Mouse (Mus musculus): ENCODE measurements around the gene Prmt6. TPM values are rescaled to one million over a fixed set of nuclear protein-coding genes. Genes with fewer than 3 reads are reported as not detected.

Prmt6 gene
- total RNA-seq (2021), result 1 to 10 TPM; 3.7 to 3.9 TPM

DNA sequence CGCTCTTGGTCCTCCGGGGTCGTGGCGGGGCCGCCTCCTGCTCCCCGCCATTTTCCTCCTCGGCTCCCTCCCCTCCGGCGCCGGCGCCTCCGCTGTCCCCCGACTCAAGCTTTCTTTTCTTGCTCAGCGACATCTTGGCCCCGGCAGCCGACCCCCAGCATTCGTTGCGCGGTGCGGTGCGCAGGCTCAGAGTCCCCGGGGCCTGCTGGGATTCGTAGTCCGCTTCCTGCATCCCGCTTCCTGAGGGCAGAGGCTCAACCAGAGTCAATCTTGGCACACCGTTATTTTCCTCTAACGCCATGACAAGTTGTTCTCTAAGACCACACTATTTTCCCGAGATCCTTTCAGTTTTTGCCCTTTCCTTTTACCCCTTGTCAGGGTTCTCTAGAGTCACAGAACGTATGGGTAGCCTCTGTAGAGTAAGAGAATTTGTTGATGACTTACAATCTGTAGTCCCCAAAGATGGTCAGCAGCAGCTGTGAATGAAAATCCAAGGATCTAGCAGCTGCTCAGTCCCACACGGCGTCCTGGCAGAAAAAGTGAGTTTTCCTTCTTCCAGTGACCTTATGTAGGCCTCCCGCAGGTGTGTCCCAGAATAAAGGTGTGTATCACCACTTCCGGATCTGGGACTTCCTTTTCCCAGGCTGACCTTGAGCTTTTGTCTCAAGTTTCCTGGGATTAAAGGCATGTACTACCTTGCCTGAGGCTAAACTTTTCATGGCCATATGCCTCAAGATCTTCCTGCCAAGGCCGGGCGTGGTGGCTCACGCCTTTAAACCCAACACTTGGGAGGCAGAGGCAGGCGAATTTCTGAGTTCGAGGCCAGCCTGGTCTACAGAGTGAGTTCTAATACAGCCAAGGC is at the start of gene Prmt6:
Prmt6 (minus strand) TSS at position 160 of the 862 bp plus-strand sequence.
- DNase-seq, result peak; percentile 90 to 92
- intact Hi-C loops (cut with DNase I), result no loop called here

DNA sequence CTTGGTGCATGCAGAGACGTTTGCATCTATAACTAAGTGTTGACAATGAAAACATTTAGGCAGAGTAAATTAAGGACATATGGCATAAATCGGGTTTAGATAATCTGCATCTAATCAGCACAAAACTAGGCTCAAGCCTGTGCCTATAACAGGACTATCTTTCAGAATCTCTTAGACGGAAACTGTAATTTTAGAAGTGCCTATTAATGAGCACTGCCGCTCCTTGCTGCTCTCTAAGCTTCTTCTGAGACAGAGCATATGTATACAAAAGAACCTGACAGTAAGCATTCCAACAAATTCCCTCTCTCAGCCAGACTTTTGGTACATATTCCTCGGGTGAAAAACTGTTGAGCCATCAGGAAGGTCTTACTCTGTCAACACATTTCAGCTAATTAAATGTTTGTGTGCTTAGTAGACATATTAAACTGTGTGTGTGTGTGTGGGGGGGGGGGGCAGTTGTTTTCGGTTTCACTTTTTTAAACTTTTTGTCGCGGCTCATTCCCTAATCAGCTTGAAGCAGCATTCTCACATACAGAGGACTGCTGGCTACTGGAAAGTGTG is 39.8 kb upstream of the Prmt6 start:
- no peak for DNase-seq
- intact Hi-C loops (cut with DNase I), result no loop called here

DNA sequence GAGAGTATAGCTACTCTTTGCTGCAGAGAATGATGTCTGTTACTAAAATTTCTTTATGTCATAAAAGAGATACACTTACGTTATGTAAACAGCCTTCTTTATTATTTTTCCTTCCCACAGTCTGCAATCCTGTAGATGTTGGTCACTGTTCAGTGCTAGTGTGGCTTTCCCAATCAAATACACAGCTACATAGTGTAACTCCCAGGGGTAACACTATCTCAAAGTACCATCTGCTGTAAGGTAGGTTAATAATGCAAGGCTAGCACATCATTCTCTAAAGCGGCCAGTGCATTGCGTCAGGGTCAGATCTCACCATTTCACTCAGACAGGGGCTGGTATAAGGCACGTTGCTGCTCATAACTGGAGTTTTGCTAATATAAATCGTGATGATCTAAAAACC is 31.9 kb upstream of the Prmt6 start:
- intact Hi-C loops (cut with DNase I), result no loop called here
- DNase-seq, result no peak

DNA sequence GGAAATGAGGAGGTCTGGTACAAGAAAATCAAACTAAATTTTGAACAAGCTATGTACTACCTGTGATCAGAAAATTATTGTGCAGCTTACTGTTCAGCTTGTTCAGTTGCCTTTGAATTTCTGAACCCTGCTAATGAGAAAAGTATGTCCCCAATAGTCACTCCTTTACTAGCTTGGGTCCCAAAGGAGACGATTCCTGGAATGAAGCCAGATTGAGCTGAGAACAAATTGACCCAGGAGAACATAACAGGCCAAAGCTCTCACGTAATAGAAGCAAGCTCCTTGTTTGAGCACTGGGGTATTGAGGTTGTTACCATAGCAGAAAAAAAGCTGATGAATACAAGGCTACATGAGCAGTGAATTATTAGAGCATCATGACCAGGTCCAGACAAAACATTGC is 17.0 kb upstream of the Prmt6 start:
- intact Hi-C loops (cut with DNase I), result no loop called here
- DNase-seq, result no peak

DNA sequence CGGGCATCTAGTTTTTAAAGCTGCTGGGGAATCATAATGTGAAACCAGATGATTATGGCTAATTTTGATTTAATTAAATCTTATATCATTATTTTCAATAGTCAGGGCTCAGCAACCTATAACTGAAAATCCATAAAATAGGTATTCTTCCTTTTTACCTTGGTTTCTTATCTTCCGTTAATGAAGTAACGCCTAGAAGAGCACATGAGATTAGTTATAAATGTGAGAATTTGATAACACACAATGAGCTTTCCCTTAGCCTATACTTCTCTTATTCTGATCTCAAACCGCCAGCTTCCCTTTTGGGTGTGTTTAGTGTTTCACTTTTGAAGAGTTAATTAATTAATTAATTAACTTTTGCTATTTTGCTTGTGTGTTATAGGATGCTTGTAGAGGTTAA is 2.3 kb upstream of the Prmt6 start:
- intact Hi-C loops (cut with DNase I), result no loop called here
- DNase-seq, result no peak

DNA sequence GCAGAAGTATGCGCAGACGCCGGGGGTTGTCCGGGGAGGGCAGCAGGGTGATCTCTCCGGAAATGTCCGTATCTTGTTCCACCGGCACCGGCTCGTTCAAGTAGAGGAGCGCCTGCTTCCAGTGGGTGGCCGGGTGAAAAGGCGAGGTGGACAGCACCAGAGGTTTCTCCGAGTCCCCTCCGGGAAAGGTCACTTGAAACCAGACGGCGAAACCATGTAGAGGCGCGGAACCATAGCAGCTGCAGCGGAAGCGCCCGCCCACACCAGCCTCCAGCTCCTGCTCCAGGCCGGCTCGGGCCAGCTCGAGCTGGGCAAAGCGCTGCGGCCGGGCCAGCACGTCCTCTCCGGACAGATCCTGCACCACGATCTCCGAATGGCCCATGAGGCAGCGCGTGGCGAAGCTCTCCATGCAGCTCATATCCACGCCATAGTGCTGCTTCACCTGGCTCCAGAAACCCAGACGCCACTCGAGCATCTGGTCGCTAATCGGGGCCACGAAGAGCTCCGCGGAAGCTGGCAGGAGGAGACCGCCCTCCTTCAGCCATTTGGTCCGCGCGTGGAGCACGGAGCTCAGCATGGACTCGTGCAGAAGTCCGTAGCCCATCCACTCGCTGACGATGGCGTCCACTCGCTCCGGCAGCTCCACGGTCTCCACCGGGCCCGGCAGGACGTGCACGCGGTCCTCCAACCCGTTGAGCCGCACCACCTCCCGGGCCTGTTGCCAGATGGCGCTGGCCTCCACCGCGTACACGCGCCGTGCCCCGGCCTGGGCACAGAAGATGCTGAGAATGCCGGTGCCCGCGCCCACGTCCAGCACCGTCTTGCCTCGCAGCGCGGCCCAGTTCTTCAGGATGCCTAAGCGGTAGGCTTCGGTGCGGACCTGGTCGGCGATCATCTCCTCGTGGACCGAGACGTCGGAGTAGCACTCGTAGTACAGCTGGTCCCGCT is 633 bp downstream of the Prmt6 start:
- peak; percentile 71 to 82 for DNase-seq
- intact Hi-C loops (cut with DNase I), result no loop called here

DNA sequence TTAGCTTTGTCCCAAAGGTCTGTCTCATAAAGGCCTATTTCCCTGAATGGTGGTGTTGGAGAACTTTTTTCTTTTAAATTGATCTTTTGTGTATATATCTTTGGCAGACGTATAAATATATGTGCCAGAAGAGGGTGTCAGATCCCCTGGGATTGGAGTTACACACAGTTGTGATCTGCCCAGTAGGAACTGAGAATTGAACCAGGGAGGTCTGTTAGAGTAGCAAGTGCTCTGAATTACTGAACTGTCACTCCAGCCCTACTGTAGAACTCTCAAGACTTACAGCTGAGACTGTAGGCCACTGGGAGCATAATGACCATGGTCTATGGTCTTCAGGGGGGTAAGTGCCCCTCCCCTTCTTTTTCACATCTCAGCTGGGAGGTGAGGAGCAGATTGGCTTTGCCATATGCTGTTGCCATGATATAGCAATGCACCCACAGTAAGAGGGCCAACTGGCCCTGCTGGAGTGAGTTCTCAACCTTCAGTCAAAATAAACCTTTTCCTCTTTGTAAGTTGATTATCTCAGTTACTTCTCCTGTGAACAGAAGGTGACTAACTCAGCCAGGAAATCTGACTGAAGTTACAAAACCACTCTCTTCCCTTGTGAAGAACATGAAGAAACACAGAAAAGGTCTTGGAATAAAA is 13.9 kb downstream of the Prmt6 start:
- no peak for DNase-seq
- intact Hi-C loops (cut with DNase I), result no loop called here

Other genes starting within 250 kb of the Prmt6 start
- under 1 TPM in 1 of 2 experiments, not detected in 1; 0.25 TPM for gene Ntng1, start 107.0 kb downstream of the Prmt6 start, total RNA-seq (2021)

All from heart, postnatal 36 days (tissue).